ENCODE assay signal across 7 mouse cellular contexts in genomic region chr19:29361468-29362130, GRCm38 (mm10). TPM values are rescaled to one million over a fixed set of nuclear protein-coding genes. Genes with fewer than 3 reads are reported as not detected.
DNase-seq lines count a peak whose midpoint lies in the region; ATAC-seq lines count a peak whose summit lies in the region.

No protein-coding gene starts in this region.

- no peaks in the 10 kb centered on the region for H3K9me3 ChIP-seq in intestine, embryonic 15.5 days
- no peaks in the 10 kb centered on the region for H3K9me3 ChIP-seq in midbrain, embryonic 10.5 days (replicated peaks)

- peak overlapping the region; percentile 74 for H3K9ac ChIP-seq in intestine, embryonic 15.5 days

- peak overlapping the region; percentile 78 for H3K4me2 ChIP-seq in intestine, embryonic 15.5 days (replicated peaks)

- ATAC-seq in intestine, embryonic 15.5 days = peak; percentile 99

- intact Hi-C loops in gastrocnemius, postnatal 14 days (cut with DNase I; ENCODE audit: low total_unique reads) = loop anchor here (5.0 to 10.0 kb wide), 2 partner anchors 141 to 203 kb away; no protein-coding TSS in a partner anchor
- intact Hi-C loops in left cerebral cortex, postnatal 25 days (cut with DNase I) = loop anchor here (2.0 to 5.0 kb wide), 3 partner anchors 109 to 201 kb away; partner anchors contain the start of gene Jak2

- H3K27ac ChIP-seq in intestine, embryonic 15.5 days = peak overlapping the region; percentile 42; the same call in 1 of the 2 replicates
- H3K27ac ChIP-seq in midbrain, embryonic 10.5 days (replicated peaks) = peak overlapping the region; percentile 81

- H3K27me3 ChIP-seq in intestine, embryonic 15.5 days (replicated peaks) = no peaks in the 10 kb centered on the region
- peaks cover 16% of the 10 kb centered on the region; the same call in 1 of the 2 replicates for H3K27me3 ChIP-seq in midbrain, embryonic 10.5 days (ENCODE audit: low read depth, poor library complexity, severe bottlenecking)

- H3K4me3 ChIP-seq in intestine, embryonic 15.5 days (replicated peaks) = peak overlapping the region; percentile 65
- peak overlapping the region; percentile 64 for H3K4me3 ChIP-seq in midbrain, embryonic 10.5 days

- peak; percentile 93 to 96 for DNase-seq in adrenal gland, adult (ENCODE audit: inconsistent age in 2 of 2, low spot score in 1 of 2)
- peak; percentile 94 for DNase-seq in embryo, embryonic 10.5 days (ENCODE audit: low spot score)
- DNase-seq in gastrocnemius, postnatal 14 days = peak; percentile 92
- DNase-seq in left cerebral cortex, postnatal 25 days (ENCODE audit: low spot score in 2 of 2) = peak; percentile 91 to 97
- DNase-seq in midbrain, embryonic 10.5 days (ENCODE audit: low spot score) = peak; percentile 89
- peak; percentile 83 for DNase-seq in right cerebral cortex, postnatal 4 days

- peaks cover 9% of the 10 kb centered on the region; the same call in 1 of the 2 replicates for H3K4me1 ChIP-seq in intestine, embryonic 15.5 days (replicated peaks)
- peaks cover 19% of the 10 kb centered on the region for H3K4me1 ChIP-seq in midbrain, embryonic 10.5 days

- H3K36me3 ChIP-seq in intestine, embryonic 15.5 days = no peaks in the 10 kb centered on the region
- H3K36me3 ChIP-seq in midbrain, embryonic 10.5 days = no peaks in the 10 kb centered on the region

- WGBS in intestine, embryonic 15.5 days = 2% methylated on average over 33 of the region's 33 CpGs
- 3% methylated on average over 33 of the region's 33 CpGs for WGBS in midbrain, embryonic 10.5 days

RNA-seq across cellular contexts. Expression of gene Plgrkt, which starts 5.6 kb away (rescaled TPM):
- 10 to 100 TPM; 19.9 to 22.5 TPM for total RNA-seq in gastrocnemius, postnatal 14 days (2021)
- polyA plus RNA-seq in intestine, embryonic 15.5 days (2015; fragmentation: Nextera tagmentation; extraction: Ambion mirVana) = 182 and 201 TPM in 2 replicates
- total RNA-seq in left cerebral cortex, postnatal 25 days (2021) = 10 to 100 TPM; 23.2 to 28.9 TPM
- 40.4 and 43.8 TPM in 2 replicates for polyA plus RNA-seq in midbrain, embryonic 10.5 days (2016; fragmentation: Nextera tagmentation; extraction: Ambion mirVana)

RNA-seq across cellular contexts. Expression of gene Cd274, which starts 5.7 kb away (rescaled TPM):
- total RNA-seq in gastrocnemius, postnatal 14 days (2021) = under 1 TPM; 0.53 to 0.64 TPM
- 0.40 and 0.69 TPM in 2 replicates for polyA plus RNA-seq in intestine, embryonic 15.5 days (2015; fragmentation: Nextera tagmentation; extraction: Ambion mirVana)
- total RNA-seq in left cerebral cortex, postnatal 25 days (2021) = under 1 TPM; 0.53 to 0.80 TPM
- polyA plus RNA-seq in midbrain, embryonic 10.5 days (2016; fragmentation: Nextera tagmentation; extraction: Ambion mirVana) = 0.29 and 0.38 TPM in 2 replicates

RNA-seq across cellular contexts. Expression of gene Rln1, which starts 27.1 kb away (rescaled TPM):
- total RNA-seq in gastrocnemius, postnatal 14 days (2021) = not detected
- 0.21 and 0.32 TPM in 2 replicates for polyA plus RNA-seq in intestine, embryonic 15.5 days (2015; fragmentation: Nextera tagmentation; extraction: Ambion mirVana)
- under 1 TPM; 0.64 to 0.87 TPM for total RNA-seq in left cerebral cortex, postnatal 25 days (2021)
- polyA plus RNA-seq in midbrain, embryonic 10.5 days (2016; fragmentation: Nextera tagmentation; extraction: Ambion mirVana) = 0.57 and 1.3 TPM in 2 replicates

RNA-seq across cellular contexts. Expression of gene Insl6, which starts 36.4 kb away (rescaled TPM):
- total RNA-seq in gastrocnemius, postnatal 14 days (2021) = under 1 TPM in 1 of 2 experiments, not detected in 1; 0.33 TPM
- 12.8 and 13.8 TPM in 2 replicates for polyA plus RNA-seq in intestine, embryonic 15.5 days (2015; fragmentation: Nextera tagmentation; extraction: Ambion mirVana)
- under 1 TPM in 1 of 2 experiments, not detected in 1; 0.50 TPM for total RNA-seq in left cerebral cortex, postnatal 25 days (2021)
- polyA plus RNA-seq in midbrain, embryonic 10.5 days (2016; fragmentation: Nextera tagmentation; extraction: Ambion mirVana) = 5.4 and 8.9 TPM in 2 replicates

RNA-seq across cellular contexts. Expression of gene Pdcd1lg2, which starts 49.1 kb away (rescaled TPM):
- not detected for total RNA-seq in gastrocnemius, postnatal 14 days (2021)
- not detected in 2 replicates for polyA plus RNA-seq in intestine, embryonic 15.5 days (2015; fragmentation: Nextera tagmentation; extraction: Ambion mirVana)
- total RNA-seq in left cerebral cortex, postnatal 25 days (2021) = under 1 TPM in 1 of 2 experiments, not detected in 1; 0.21 TPM
- not detected in 2 replicates for polyA plus RNA-seq in midbrain, embryonic 10.5 days (2016; fragmentation: Nextera tagmentation; extraction: Ambion mirVana)

Comparison
In these comparisons a context has a peak if more than half of its experiments do, and no peak if none do; other contexts are left out.
1. Peak in every context shown above with its lines: DNase-seq, ATAC-seq, H3K4me3 ChIP-seq and H3K27ac ChIP-seq.